Mouse (Mus musculus) olfactory bulb, adult 2 months (tissue): Measurements from ENCODE around the gene Tppp3.

ENCODE experiments used
- CTCF ChIP-seq: fragments of 200-500 bp; IDR thresholded peaks from 2 replicates; pipeline ENCODE4 v1.5.1; 2012; ENCODE audit warnings: low read depth, mild to moderate bottlenecking, low read length, moderate library complexity; ENCODE audit not compliant: insufficient read depth
- POLR2A ChIP-seq: fragments of 200-500 bp; IDR thresholded peaks from 2 replicates; pipeline ENCODE4 v1.6.1; 2012; ENCODE audit warnings: mild to moderate bottlenecking, low read depth, low read length, moderate library complexity; ENCODE audit not compliant: insufficient read depth

DNA sequence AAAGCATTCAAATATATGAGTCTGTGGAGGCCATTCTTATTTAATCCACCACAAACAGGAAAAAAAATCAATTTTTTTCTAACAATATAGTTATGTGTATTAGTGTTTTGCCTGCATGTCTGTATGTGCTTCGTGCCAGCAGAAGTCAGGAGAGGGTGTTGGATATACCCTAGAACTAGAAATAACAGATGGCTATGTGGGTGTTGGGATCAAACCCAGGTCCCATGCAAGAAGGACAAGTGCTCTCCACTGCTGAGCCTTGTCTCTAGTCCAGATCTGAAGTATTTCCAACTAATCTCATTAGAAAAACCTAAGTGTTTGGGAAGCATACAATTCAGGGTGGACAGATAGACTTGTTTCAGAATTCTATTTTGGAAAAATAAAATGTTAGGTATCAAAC, 49.3 kb downstream of the Tppp3 start:
- no peak for TF ChIP-seq CTCF
- TF ChIP-seq POLR2A = no peak
